Mouse (Mus musculus) common myeloid progenitor, adult 5-6 weeks (primary cell): Measurements from ENCODE around the gene Gm42791. TPM values are rescaled to one million over a fixed set of nuclear protein-coding genes. Genes with fewer than 3 reads are reported as not detected.

Source experiments
- ATAC-seq: replicated peaks from 2 replicates; pipeline ENCODE4 v1.8.0; 2016; ENCODE audit warnings: low read depth, mild to moderate bottlenecking, moderate TSS enrichment, inconsistent platforms; ENCODE audit not compliant: poor library complexity, severe bottlenecking
- total RNA-seq: library from RNA; stranded (forward); fragments of 200-1000, 187-1606 nt; gene quantifications from 2 replicates; pipeline ENCODE4 v1.2.3, GENCODE M21; 2017

Gene Gm42791
- total RNA-seq, 1 experiment from 2014 or later, result not detected

DNA sequence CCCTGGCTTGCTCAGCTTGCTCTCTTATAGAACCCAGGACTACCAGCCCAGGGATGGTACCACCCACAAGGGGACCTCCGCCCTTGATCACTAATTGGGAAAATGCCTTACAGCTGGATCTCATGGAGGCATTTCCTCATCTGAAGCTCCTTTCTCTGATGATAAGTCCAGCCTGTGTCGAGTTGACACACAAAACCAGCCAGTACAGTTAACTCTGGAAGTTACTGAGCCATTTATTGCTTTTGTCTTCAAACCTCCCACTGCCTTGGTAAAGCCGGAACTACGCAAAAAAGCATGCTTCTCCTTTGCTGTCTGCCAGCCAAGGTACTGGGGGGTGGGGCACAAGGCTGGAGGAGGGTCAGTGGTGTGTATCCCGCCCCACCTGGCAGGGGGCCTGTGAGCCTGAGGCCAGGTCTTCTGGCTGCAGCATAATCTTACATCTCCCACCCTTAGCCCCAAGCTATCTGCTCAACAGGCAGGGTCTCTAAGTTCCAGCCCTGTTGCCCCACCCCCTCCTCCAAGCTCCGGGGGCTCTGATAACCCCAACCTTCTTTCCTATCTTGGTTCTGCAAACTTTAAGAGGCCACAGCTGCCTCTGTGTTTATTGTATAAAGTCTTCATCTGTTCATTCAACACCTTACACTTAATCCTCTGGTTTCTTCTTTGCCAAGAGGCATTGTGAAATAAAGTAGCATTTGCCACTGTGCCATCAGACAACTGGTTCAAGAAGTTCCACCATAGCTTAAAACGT is 59.7 kb downstream of the Gm42791 start:
- ATAC-seq, result peak; percentile 94

GRCm38 (mm10) chr5:148934457-148934856 is 60.5 kb downstream of the Gm42791 start:
- ATAC-seq, result no peak

DNA sequence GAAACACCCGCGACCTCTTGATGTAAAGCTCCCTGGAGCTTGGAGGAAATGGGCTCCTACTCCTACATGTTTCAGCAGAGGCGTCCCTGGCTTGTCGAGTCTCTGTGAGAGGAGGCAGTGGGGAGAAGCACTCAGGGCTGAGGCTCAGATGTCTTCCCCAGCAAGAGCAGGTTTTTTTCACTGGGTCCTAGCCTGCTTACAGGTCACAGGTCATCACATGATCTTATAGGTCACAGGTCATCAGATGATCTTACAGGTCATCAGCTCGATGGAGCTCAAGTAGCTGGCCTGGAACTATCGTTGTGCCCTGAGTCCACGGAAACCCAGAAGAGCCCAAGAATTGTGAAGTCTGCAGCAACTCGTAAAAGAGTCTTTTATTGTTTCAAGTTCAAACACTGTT is 61.2 kb downstream of the Gm42791 start:
- no peak for ATAC-seq

DNA sequence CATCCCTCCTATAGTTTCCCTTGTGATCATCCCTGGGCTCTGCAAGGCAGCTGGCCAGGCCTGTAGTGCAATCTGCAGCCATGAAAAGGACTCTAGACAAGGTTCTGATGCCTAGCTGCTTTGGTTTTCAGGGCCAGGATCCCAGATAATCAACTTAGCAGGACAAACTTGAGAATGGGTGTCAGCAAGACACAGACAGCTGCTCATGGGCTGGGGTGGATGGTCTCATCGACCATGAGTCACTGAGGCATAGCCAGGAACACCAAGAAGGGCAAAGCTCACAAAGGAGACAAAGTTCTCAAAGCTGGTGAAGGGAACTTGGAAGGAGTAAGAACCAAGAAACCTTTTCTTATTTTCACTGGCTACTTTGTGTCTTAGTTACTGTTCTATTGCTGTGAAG is 63.6 kb downstream of the Gm42791 start:
- ATAC-seq, result no peak

- ATAC-seq, result no peak
Observed at GRCm38 (mm10) chr5:148929116-148929449, 65.9 kb downstream of the Gm42791 start, which contains the start of gene Katnal1. Katnal1 (minus strand) TSS chr5:148929320.

GRCm38 (mm10) chr5:148928382-148929115 is 66.4 kb downstream of the Gm42791 start:
- peak; percentile 90 for ATAC-seq

DNA sequence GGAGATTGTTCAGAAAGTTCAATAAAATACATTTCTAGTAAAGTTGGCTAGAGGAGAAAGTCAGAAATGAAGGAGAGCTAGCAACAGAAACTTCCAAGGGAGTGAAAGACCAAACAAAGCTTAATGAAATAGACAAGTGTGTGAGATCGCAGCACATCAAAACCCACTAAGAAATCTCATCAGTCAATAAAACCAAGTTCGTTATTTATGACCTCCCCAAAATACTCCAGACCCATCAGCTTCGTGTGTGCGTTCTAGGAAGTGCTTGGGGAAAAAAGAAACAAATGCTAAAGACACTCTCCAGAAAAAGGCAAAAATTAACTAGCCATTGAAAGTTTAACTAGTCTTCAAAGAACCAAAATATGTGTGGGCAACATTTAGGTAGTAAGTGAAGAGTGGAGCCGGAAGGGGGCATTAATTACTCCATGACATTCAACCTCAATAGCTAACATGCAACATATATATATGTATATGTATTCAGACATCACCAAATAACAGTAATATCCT is 67.2 kb downstream of the Gm42791 start:
- ATAC-seq, result no peak

DNA sequence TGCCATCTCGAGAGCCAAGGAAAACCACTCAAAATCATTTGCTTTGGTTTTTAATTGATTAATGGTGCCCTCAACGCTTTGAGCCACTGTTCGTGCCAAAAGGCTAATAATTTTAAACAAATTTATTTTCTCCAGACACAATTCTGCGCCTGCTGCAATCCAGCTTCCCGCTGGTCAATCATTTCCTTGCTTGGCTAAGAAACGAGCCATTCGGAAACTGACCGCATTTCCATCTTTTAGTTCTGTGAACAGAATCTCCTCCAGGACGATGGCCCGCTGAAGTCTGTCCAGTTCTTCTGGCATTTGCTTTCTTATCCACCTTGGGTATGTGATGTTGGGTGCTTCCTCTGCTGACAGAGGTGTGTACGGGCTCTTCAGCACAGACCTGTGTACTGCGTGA is 70.4 kb downstream of the Gm42791 start:
- ATAC-seq, result no peak

DNA sequence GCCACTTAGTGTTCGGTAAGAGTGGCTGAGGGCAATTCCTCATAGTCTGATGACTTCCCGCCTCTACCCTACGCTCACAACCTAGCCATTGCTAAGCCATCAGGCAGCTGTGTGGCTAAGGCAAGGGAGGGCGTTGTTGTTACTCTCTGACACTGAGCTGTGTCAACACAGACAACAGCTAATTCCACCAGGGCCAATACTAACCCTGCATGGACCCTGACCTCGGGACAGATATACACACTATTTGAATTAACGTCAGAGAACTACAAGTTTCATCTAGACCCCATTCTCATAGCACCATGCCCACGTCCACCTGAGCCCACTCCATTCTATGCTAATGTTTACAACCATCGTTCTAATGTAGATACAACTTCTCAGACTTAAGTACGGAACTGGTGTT is 70.9 kb downstream of the Gm42791 start:
- ATAC-seq, result no peak

DNA sequence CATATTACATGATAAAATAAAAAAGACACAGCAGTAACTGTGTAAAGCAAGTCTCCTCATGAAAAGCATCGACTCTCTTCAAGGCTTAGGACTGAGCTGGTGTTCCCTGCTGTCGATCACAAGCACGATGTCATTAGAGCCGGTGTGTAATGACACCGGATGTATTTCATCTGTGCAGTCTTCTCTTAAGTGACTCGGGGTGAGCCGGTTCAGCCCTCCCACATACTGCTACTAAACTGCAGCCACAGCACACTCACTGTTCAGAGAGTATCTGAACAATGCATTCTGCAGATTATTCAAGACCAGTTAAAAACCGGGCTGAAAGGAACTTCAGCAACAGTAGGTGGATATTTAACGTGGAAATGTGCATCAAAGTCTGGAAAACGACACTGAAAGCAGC is 71.5 kb downstream of the Gm42791 start:
- no peak for ATAC-seq

GRCm38 (mm10) chr5:148922773-148923172 is 72.2 kb downstream of the Gm42791 start:
- no peak for ATAC-seq

GRCm38 (mm10) chr5:148918049-148918448 is 76.9 kb downstream of the Gm42791 start:
- ATAC-seq, result no peak

DNA sequence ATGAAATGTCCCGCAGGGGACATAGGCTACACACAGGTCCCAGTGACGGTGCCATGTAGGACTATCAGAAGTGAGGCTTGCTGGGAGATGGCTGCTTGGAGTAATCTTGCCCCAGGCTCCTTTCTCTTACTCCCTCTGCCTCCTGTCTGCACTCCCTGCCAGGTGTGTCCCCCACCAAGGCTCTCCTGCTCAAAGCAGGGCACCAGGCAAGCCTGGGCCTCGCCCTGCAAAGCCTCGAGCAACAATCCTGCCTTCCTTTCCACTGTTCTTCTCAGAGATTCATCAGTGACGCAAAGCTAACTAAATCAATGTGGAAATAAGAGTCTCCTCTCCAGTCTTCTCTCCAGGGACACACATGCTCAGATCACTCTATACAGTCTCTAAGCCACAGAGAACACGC is 78.2 kb downstream of the Gm42791 start:
- ATAC-seq, result no peak

- peak; percentile 43 for ATAC-seq
Observed at GRCm38 (mm10) chr5:148912262-148912661, 82.7 kb downstream of the Gm42791 start.

DNA sequence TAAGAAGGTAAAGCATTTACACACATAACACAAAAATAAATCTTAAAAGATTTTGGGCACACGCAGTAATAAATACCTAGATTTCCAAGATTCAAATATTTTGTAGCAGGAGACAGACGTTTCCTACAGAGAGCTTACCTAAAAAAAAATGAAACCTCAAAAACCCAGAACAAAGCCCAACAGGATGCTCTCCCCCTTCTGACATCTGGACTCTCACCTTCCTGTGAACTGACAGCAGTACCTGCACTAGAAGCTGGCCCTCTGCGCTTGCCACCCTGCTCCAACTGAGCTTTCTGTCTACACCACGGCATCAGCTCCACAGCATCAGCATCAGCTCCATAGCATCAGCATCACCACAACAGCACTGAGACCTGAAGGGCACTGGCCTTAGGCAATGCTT is 84.9 kb downstream of the Gm42791 start:
- no peak for ATAC-seq

DNA sequence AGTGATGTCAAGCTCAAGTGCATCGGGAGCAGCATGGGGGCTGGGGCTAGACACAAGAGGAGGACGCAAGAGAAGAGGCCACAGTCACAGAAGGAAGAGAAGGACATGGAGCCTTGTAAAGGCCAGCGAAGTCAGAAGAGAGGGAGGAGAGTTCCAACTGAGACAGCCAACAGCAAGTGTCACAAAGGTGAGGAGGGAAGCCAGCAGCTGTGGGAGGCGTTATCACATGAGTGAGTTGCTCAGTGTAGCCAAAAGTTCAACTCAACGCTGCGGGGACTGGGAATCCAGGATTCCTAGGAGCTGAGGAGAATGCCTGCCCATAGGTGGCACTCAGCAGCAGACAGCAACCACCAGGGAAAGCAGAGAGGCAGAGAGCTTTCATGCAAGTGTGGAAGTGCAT is 85.5 kb downstream of the Gm42791 start:
- no peak for ATAC-seq

DNA sequence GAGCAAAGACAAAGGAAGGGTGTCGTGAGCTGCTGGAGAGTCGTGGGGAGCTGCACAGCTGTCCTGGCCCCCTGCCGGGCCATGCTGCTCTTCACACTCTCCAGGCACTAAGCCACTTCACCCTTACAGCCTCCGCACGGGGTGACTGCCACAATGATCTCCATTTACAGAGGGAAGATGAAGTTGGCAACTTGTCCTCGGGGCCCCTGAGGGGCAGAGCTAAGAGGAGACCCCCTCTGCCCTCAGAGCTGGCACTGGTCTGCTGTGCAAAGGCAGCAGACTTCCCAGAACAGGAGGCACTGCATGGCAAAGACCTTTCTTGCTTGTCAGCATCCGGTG is 85.9 kb downstream of the Gm42791 start:
- no peak for ATAC-seq

- ATAC-seq, result peak; percentile 22
Observed at GRCm38 (mm10) chr5:148908191-148909056, 86.5 kb downstream of the Gm42791 start.

DNA sequence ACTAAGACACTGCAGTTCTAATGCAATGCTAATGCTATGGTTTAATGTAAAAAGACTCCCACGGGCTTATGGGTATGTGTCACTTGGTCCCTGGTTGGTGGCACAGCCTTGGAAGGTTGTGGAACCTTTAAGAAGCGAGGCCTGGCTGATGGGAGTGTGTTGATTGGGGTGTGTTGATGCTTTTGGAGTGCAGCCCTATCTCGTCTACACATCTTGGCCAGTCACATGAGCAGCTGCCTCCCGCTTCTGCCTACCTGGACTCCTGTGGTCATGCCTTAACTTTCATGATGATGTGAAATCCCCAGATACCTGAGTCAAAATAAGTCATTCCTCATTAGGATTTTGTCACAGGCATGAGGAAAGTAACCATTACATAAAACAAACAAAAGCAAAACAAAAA is 88.6 kb downstream of the Gm42791 start:
- ATAC-seq, result no peak

GRCm38 (mm10) chr5:148904846-148905245 is 90.1 kb downstream of the Gm42791 start:
- ATAC-seq, result peak; percentile 54

DNA sequence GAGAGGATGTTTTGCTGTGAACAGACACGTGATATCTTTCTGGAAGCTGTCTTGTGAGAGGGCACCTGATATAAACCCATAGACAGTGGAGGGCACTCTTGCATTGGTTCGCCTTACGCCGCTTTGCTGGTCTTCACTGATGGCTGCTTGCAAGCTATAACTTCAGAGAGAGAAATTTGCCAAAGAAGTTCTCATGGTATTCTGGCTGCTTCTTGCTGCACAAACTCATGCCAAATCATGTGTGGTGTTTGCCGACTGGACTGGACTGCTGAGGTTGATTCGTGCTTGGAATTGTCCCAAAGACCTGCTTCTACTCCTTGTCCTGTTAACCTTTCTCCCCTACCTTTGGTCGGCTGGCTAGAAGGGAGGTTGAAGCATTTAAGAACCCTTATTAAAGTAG is 95.6 kb downstream of the Gm42791 start:
- no peak for ATAC-seq
